Mouse (Mus musculus): ENCODE results near the gene Krt7.

Krt7 gene

GRCm38 (mm10) chr15:101376776-101377061, 34.1 kb upstream of the Krt7 start:
- no peak for DNase-seq (ENCODE audit: low spot score in 2 of 2)

- no peak for DNase-seq (ENCODE audit: low spot score in 2 of 2)
Measured at GRCm38 (mm10) chr15:101378646-101379045, 32.2 kb upstream of the Krt7 start.

GRCm38 (mm10) chr15:101381758-101382157, 29.1 kb upstream of the Krt7 start:
- no peak for DNase-seq (ENCODE audit: low spot score in 2 of 2)

- DNase-seq (ENCODE audit: low spot score in 2 of 2) = no peak
Measured at GRCm38 (mm10) chr15:101382811-101383210, 28.0 kb upstream of the Krt7 start.

GRCm38 (mm10) chr15:101384610-101385009, 26.2 kb upstream of the Krt7 start:
- no peak for DNase-seq (ENCODE audit: low spot score in 2 of 2)

GRCm38 (mm10) chr15:101385064-101385463, 25.8 kb upstream of the Krt7 start:
- DNase-seq (ENCODE audit: low spot score in 2 of 2) = no peak

- no peak for DNase-seq (ENCODE audit: low spot score in 2 of 2)
Measured at GRCm38 (mm10) chr15:101387176-101387575, 23.7 kb upstream of the Krt7 start.

- DNase-seq (ENCODE audit: low spot score in 2 of 2) = peak in 1 of 2 experiments; percentile 28
Measured at GRCm38 (mm10) chr15:101388034-101388541, 22.8 kb upstream of the Krt7 start.

- DNase-seq (ENCODE audit: low spot score in 2 of 2) = no peak
Measured at GRCm38 (mm10) chr15:101390203-101390602, 20.6 kb upstream of the Krt7 start.

GRCm38 (mm10) chr15:101392251-101392650, 18.6 kb upstream of the Krt7 start:
- no peak for DNase-seq (ENCODE audit: low spot score in 2 of 2)

- no peak for DNase-seq (ENCODE audit: low spot score in 2 of 2)
Measured at GRCm38 (mm10) chr15:101394908-101395307, 15.9 kb upstream of the Krt7 start.

- no peak for DNase-seq (ENCODE audit: low spot score in 2 of 2)
Measured at GRCm38 (mm10) chr15:101396466-101396865, 14.4 kb upstream of the Krt7 start.

- DNase-seq (ENCODE audit: low spot score in 2 of 2) = no peak
Measured at GRCm38 (mm10) chr15:101396921-101397320, 13.9 kb upstream of the Krt7 start.

- DNase-seq (ENCODE audit: low spot score in 2 of 2) = no peak
Measured at GRCm38 (mm10) chr15:101397683-101398082, 13.2 kb upstream of the Krt7 start.

GRCm38 (mm10) chr15:101398269-101398668, 12.6 kb upstream of the Krt7 start:
- DNase-seq (ENCODE audit: low spot score in 2 of 2) = no peak

- DNase-seq (ENCODE audit: low spot score in 2 of 2) = no peak
Measured at GRCm38 (mm10) chr15:101412188-101412587, 1.3 kb downstream of the Krt7 start.

GRCm38 (mm10) chr15:101413916-101414635, 3.2 kb downstream of the Krt7 start:
- no peak for DNase-seq (ENCODE audit: low spot score in 2 of 2)

GRCm38 (mm10) chr15:101414807-101415565, 4.1 kb downstream of the Krt7 start:
- no peak for DNase-seq (ENCODE audit: low spot score in 2 of 2)

GRCm38 (mm10) chr15:101418950-101419349, 8.1 kb downstream of the Krt7 start:
- DNase-seq (ENCODE audit: low spot score in 2 of 2) = no peak

- DNase-seq (ENCODE audit: low spot score in 2 of 2) = no peak
Measured at GRCm38 (mm10) chr15:101420903-101421302, 10.1 kb downstream of the Krt7 start.

GRCm38 (mm10) chr15:101424914-101425313, 14.1 kb downstream of the Krt7 start:
- no peak for DNase-seq (ENCODE audit: low spot score in 2 of 2)

- DNase-seq (ENCODE audit: low spot score in 2 of 2) = no peak
Measured at GRCm38 (mm10) chr15:101436611-101437010, 25.8 kb downstream of the Krt7 start.

- no peak for DNase-seq (ENCODE audit: low spot score in 2 of 2)
Measured at GRCm38 (mm10) chr15:101438555-101438954, 27.7 kb downstream of the Krt7 start, which contains the start of gene Krt87. Gene Krt87 (minus strand): TSS chr15:101438804.

Data from right cerebral cortex, adult 2 months (tissue).